Mouse (Mus musculus) heart, embryonic 14.5 days (tissue): ENCODE data around the gene Mast1. TPM values are rescaled to one million over a fixed set of nuclear protein-coding genes. Genes with fewer than 3 reads are reported as not detected.

ENCODE experiments used
- ATAC-seq: fragments of 200-750 bp; cut with Nextera tagmentation; 2 replicates; pipeline ENCODE4 v1.8.0; 2017; ENCODE audit warnings: low read depth, moderate TSS enrichment; ENCODE audit not compliant: insufficient number of reproducible peaks, insufficient read depth, low FRiP score
- H3K27ac ChIP-seq, 2 experiments: fragments of 200-500 bp in 1 of 2; fragments of 300-500 bp in 1 of 2; sonication (generic) in 1 of 2; replicated peaks in 1 of 2; 2 replicates each; pipeline ENCODE4 v1.5.1; 2012 to 2014; ENCODE audit warnings: low read depth in 2 of 2, low read length in 2 of 2, control low read depth in 1 of 2, mild to moderate bottlenecking in 1 of 2, mixed read lengths in 1 of 2; ENCODE audit not compliant: control insufficient read depth in 1 of 2, insufficient read depth in 1 of 2
- H3K27me3 ChIP-seq: fragments of 300-500 bp; sonication (generic); 2 replicates; pipeline ENCODE4 v1.6.1; 2014; ENCODE audit warnings: mild to moderate bottlenecking, low read length, control low read depth; ENCODE audit not compliant: control insufficient read depth, insufficient read depth
- H3K36me3 ChIP-seq: fragments of 300-500 bp; sonication (generic); 2 replicates; pipeline ENCODE4 v1.6.1; 2014; ENCODE audit warnings: mild to moderate bottlenecking, control low read depth, low read length, mixed read lengths; ENCODE audit not compliant: control insufficient read depth, insufficient read depth
- H3K4me1 ChIP-seq, 2 experiments: fragments of 200-500 bp in 1 of 2; fragments of 300-500 bp in 1 of 2; sonication (generic) in 1 of 2; 2 replicates each; pipeline ENCODE4 v1.6.1; 2012 to 2014; ENCODE audit warnings: low read length in 2 of 2, control low read depth in 1 of 2, mixed read lengths in 1 of 2; ENCODE audit not compliant: control insufficient read depth in 2 of 2, insufficient read depth in 2 of 2
- H3K4me2 ChIP-seq: fragments of 300-500 bp; sonication (generic); 2 replicates; pipeline ENCODE4 v1.6.1; 2014; ENCODE audit warnings: mild to moderate bottlenecking, low read length
- H3K4me3 ChIP-seq, 2 experiments: fragments of 200-500 bp in 1 of 2; fragments of 300-500 bp in 1 of 2; sonication (generic) in 1 of 2; 2 replicates each; pipeline ENCODE4 v1.5.1; 2012 to 2014; ENCODE audit warnings: low read length in 2 of 2, mild to moderate bottlenecking in 2 of 2, control low read depth in 1 of 2, low read depth in 1 of 2, moderate library complexity in 1 of 2; ENCODE audit not compliant: control insufficient read depth in 1 of 2, insufficient read depth in 1 of 2
- H3K9ac ChIP-seq: fragments of 300-500 bp; sonication (generic); 2 replicates; pipeline ENCODE4 v1.6.1; 2014; ENCODE audit warnings: mild to moderate bottlenecking, low read length
- H3K9me3 ChIP-seq: fragments of 300-500 bp; sonication (generic); 2 replicates; pipeline ENCODE4 v1.6.1; 2016; ENCODE audit warnings: low read length, control low read depth; ENCODE audit not compliant: control insufficient read depth
- WGBS: fragments of 180-500 bp; shearing (Covaris S2); extraction: QIAGEN DNeasy Blood & Tissue Kit; methylation state at CpG from one replicate; pipeline ENCODE4 v1.1.7; 2014; 5-methylcytosine and 5-hydroxymethylcytosine counted together
- polyA plus RNA-seq: library from polyadenylated mRNA; unstranded; fragments of >200 nt; fragmentation: Nextera tagmentation; extraction: Ambion mirVana; gene quantifications from 2 replicates; pipeline ENCODE4 v1.2.1, GENCODE M21; 2014

Mast1 gene
- polyA plus RNA-seq, 1 experiment from 2014 or later = 0.23 TPM

GRCm38 (mm10) chr8:84944478-84945160 is 7.5 kb upstream of the Mast1 start:
- no peak overlapping the region for H3K4me3 ChIP-seq
- peaks cover 0 to 8% of the 10 kb centered on the region in 2 experiments; a peak in 1 of 4 replicates for H3K4me1 ChIP-seq
- no peak overlapping the region for H3K27ac ChIP-seq
- WGBS = 4% methylated on average over 26 of the region's 26 CpGs
- no peak overlapping the region for H3K4me2 ChIP-seq
- no peaks in the 10 kb centered on the region for H3K9me3 ChIP-seq
- H3K9ac ChIP-seq = no peak overlapping the region
- ATAC-seq = no peak
- no peaks in the 10 kb centered on the region for H3K36me3 ChIP-seq
- H3K27me3 ChIP-seq = peaks cover 70% of the 10 kb centered on the region

GRCm38 (mm10) chr8:84943699-84944098 is 6.5 kb upstream of the Mast1 start:
- H3K9ac ChIP-seq = no peak overlapping the region
- no peak overlapping the region for H3K4me2 ChIP-seq
- ATAC-seq = no peak
- H3K4me1 ChIP-seq = peaks cover 0 to 8% of the 10 kb centered on the region in 2 experiments; a peak in 1 of 4 replicates
- peaks cover 75% of the 10 kb centered on the region for H3K27me3 ChIP-seq
- H3K4me3 ChIP-seq = no peak overlapping the region
- H3K9me3 ChIP-seq = no peaks in the 10 kb centered on the region
- H3K27ac ChIP-seq = no peak overlapping the region
- 22% methylated on average over 4 of the region's 4 CpGs for WGBS
- H3K36me3 ChIP-seq = no peaks in the 10 kb centered on the region

GRCm38 (mm10) chr8:84937620-84938485 is 694 bp upstream of the Mast1 start:
- H3K4me1 ChIP-seq = peaks cover 4 to 10% of the 10 kb centered on the region in 2 experiments; a peak in 3 of 4 replicates
- no peak overlapping the region for H3K27ac ChIP-seq
- H3K36me3 ChIP-seq = no peaks in the 10 kb centered on the region
- no peaks in the 10 kb centered on the region for H3K9me3 ChIP-seq
- ATAC-seq = no peak
- H3K9ac ChIP-seq = no peak overlapping the region
- H3K4me3 ChIP-seq = peak overlapping the region in 1 of 2 experiments; percentile 46; a peak in 1 of 4 replicates
- 63% methylated on average over 13 of the region's 13 CpGs for WGBS
- H3K27me3 ChIP-seq = peaks cover 73% of the 10 kb centered on the region
- H3K4me2 ChIP-seq = peak overlapping the region; percentile 74

DNA sequence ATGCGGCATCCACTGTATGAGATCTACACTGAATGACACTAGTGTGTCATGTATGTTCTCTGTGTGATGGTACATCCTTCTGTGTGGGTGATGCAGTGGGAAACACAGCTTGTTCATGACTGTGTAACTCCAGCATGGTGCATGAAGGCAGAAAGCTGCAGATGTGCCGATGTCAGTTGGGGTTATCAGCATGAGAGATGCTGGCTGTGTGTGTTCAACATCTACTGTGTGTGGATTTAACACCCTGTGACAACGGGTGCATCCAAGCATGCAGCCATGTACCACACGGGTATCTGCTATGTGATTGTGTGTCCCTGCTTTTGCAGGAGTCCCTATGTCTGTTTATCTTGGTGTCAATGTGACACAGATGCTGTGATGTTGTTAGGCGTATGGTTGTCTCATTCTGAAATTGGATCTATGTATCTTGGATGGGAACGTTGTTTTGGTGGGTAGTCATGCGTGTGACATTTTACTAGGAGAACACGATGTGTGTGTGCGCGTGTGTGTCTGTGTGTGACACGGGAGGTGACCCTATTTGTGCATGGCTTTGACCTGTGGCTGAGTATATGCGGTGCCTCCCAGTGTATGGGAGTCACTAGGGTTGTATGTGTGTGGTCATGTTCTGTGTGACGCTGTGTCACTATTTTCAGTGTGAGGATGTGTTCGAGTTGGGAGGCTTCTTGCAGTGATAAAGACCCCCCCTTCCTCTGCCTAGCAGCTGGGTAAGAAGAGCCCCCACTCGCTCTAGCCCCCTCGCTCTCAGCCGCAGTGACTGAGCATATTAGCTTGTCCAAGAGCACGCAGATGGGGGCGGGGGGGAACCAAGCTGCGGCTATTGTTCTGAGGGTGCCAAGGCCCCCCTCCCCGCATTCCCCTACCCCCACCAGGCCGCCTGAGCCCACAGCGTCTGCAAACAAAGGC is 858 bp downstream of the Mast1 start:
- no peak overlapping the region for H3K27ac ChIP-seq
- peaks cover 76% of the 10 kb centered on the region for H3K27me3 ChIP-seq
- H3K4me2 ChIP-seq = peak overlapping the region; percentile 74
- no peak overlapping the region; the same call in 1 of the 2 replicates for H3K9ac ChIP-seq
- no peak for ATAC-seq
- no peaks in the 10 kb centered on the region for H3K36me3 ChIP-seq
- H3K9me3 ChIP-seq = no peaks in the 10 kb centered on the region
- peaks cover 4 to 10% of the 10 kb centered on the region in 2 experiments; a peak in 3 of 4 replicates for H3K4me1 ChIP-seq
- H3K4me3 ChIP-seq = peak overlapping the region in 1 of 2 experiments; percentile 46; a peak in 2 of 4 replicates
- WGBS = 26% methylated on average over 23 of the region's 23 CpGs

DNA sequence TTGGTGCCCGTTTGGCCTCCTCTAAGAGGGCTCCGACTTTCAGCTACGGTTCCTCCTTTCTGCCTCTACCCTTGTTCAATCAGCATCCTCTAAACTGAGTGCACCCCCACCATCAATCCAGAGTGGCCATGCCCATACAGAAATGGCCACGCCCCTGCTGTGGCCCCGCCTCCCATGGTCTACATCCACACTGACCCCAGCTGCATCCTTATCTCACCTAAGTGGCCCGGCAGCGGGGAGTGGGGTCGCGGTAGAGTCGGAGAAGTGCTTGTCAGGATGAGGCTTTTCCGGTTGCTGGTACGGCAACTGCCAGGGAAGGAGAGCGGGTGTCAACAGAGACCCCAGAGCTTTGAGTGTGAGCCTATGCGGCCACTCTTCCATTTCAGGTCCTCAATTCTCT is 1.7 kb downstream of the Mast1 start:
- H3K36me3 ChIP-seq = no peaks in the 10 kb centered on the region
- no peak overlapping the region for H3K27ac ChIP-seq
- no peak overlapping the region for H3K4me3 ChIP-seq
- H3K27me3 ChIP-seq = peaks cover 83% of the 10 kb centered on the region
- no peak overlapping the region for H3K4me2 ChIP-seq
- ATAC-seq = no peak
- peaks cover 4 to 10% of the 10 kb centered on the region in 2 experiments; a peak in 3 of 4 replicates for H3K4me1 ChIP-seq
- no peak overlapping the region for H3K9ac ChIP-seq
- whole genome bisulfite sequencing = 5% methylated on average over 14 of the region's 14 CpGs
- no peaks in the 10 kb centered on the region for H3K9me3 ChIP-seq

GRCm38 (mm10) chr8:84934860-84935259 is 2.3 kb downstream of the Mast1 start:
- 3% methylated on average over 15 of the region's 15 CpGs for WGBS
- Histone ChIP-seq H3K9me3 (no peaks in the 10 kb centered on the region), H3K9ac (no peak overlapping the region), H3K4me1 (peaks cover 4 to 10% of the 10 kb centered on the region in 2 experiments; a peak in 3 of 4 replicates), H3K27me3 (peaks cover 90% of the 10 kb centered on the region), H3K4me2 (no peak overlapping the region), H3K4me3 (no peak overlapping the region), H3K36me3 (no peaks in the 10 kb centered on the region), H3K27ac (no peak overlapping the region)
- ATAC-seq = peak; percentile 42; the same call in 1 of the 2 replicates
